Mouse (Mus musculus): ENCODE results near the gene Dok5.

Dok5 gene

GRCm38 (mm10) chr2:170738891-170739290, 7.3 kb downstream of the Dok5 start:
- DNase-seq = no peak

- DNase-seq = no peak
Observed at GRCm38 (mm10) chr2:170739713-170740365, 8.2 kb downstream of the Dok5 start.

- no peak for DNase-seq
Observed at GRCm38 (mm10) chr2:170743521-170743920, 11.9 kb downstream of the Dok5 start.

- no peak for DNase-seq
Observed at GRCm38 (mm10) chr2:170748901-170749300, 17.3 kb downstream of the Dok5 start.

- DNase-seq = no peak
Observed at GRCm38 (mm10) chr2:170752191-170752850, 20.7 kb downstream of the Dok5 start.

GRCm38 (mm10) chr2:170755817-170756216, 24.2 kb downstream of the Dok5 start:
- DNase-seq = no peak

- DNase-seq = no peak
Observed at GRCm38 (mm10) chr2:170756667-170757066, 25.1 kb downstream of the Dok5 start.

GRCm38 (mm10) chr2:170757228-170757875, 25.7 kb downstream of the Dok5 start:
- DNase-seq = no peak

- DNase-seq = no peak
Observed at GRCm38 (mm10) chr2:170758201-170758600, 26.6 kb downstream of the Dok5 start.

- no peak for DNase-seq
Observed at GRCm38 (mm10) chr2:170764704-170765103, 33.1 kb downstream of the Dok5 start.

- no peak for DNase-seq
Observed at GRCm38 (mm10) chr2:170767243-170767642, 35.6 kb downstream of the Dok5 start.

GRCm38 (mm10) chr2:170768699-170769098, 37.1 kb downstream of the Dok5 start:
- DNase-seq = no peak

- no peak for DNase-seq
Observed at GRCm38 (mm10) chr2:170771555-170771954, 39.9 kb downstream of the Dok5 start.

- DNase-seq = no peak
Observed at GRCm38 (mm10) chr2:170772126-170772884, 40.7 kb downstream of the Dok5 start.

- DNase-seq = no peak
Observed at GRCm38 (mm10) chr2:170772885-170773270, 41.3 kb downstream of the Dok5 start.

GRCm38 (mm10) chr2:170775577-170775976, 44.0 kb downstream of the Dok5 start:
- no peak for DNase-seq

GRCm38 (mm10) chr2:170776107-170776506, 44.5 kb downstream of the Dok5 start:
- no peak for DNase-seq

GRCm38 (mm10) chr2:170777572-170777971, 46.0 kb downstream of the Dok5 start:
- no peak for DNase-seq

- no peak for DNase-seq
Observed at GRCm38 (mm10) chr2:170780010-170780750, 48.6 kb downstream of the Dok5 start.

- DNase-seq = no peak
Observed at GRCm38 (mm10) chr2:170788101-170788500, 56.5 kb downstream of the Dok5 start.

GRCm38 (mm10) chr2:170791332-170792017, 59.9 kb downstream of the Dok5 start:
- no peak for DNase-seq

- DNase-seq = no peak
Observed at GRCm38 (mm10) chr2:170795242-170795641, 63.6 kb downstream of the Dok5 start.

Data from kidney, adult 18-20 months (tissue).